Mouse (Mus musculus) lung, postnatal 36 days (tissue): ENCODE data around the gene Gpr18.
A peak's percentile ranks its signal among the peaks of the same experiment; 100 is the strongest.

ENCODE experiments used
- DNase-seq: peaks from one replicate; pipeline ENCODE4 v3.0.0; 2022; ENCODE audit warnings: mixed read lengths

Gene Gpr18

DNA sequence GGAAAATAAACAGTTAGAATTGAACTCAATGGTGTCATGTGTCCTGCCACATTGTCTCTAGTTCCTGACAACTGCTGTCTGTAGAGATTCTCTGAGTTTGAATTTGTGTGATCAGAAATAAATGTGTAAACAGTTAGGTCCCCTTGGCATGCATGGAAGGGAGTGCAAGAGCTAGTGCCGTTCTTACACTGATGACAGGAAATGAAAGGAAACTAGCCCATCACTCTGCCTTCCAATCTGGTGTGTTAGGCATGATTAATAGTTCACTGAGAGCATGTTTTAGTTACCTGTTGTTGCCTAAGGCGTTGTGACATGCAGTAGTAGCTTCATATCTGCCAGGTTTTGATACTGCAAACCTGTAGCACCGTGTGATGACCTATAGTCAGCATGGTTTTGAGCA is 32.4 kb upstream of the Gpr18 start:
- no peak for DNase-seq

DNA sequence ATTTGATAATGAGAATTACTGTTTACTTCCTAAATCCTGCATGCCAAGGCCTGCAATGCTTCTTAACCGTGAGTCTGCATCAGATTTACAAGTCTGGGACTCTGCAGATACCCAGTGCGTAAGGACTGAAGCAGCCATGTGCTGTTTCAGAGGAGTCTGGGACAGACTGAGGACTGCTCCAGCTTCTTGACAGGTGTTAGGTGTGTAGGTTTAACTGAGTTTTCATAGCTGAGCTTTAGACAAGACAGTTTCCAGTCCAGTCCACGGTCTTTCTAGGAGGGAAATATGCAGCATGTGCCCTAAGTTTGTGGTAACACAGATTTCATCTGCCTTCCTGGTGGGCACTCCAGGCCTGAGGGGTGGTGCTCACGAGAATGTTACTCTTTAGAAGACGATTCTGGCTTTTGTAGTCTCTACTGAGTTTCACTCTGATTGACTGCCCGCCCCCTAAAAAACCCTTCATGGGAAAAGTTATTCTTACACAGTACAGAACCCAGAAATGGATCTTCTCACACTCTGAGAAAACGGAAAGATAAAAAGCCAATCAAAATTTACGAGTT is 31.7 kb upstream of the Gpr18 start:
- no peak for DNase-seq

DNA sequence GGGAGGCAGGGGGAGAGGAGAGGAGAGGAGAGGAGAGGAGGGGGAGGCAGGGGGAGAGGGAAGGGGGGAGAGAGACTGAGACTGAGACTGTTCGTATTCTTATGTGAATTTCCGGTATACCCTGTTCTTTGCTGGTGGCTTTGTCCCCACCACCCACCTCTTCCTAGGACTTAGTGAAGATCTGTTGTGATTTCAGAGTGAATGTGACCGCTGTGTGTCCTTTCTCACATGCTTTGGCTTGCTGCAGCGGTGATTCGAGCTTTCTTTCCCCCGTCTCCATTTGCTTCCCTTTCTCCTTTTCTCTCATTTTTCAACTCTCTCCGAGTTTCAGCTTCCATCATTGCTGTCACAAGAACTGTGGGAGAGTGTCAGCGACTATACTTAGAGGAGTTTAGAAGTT is 31.1 kb upstream of the Gpr18 start:
- DNase-seq: no peak

DNA sequence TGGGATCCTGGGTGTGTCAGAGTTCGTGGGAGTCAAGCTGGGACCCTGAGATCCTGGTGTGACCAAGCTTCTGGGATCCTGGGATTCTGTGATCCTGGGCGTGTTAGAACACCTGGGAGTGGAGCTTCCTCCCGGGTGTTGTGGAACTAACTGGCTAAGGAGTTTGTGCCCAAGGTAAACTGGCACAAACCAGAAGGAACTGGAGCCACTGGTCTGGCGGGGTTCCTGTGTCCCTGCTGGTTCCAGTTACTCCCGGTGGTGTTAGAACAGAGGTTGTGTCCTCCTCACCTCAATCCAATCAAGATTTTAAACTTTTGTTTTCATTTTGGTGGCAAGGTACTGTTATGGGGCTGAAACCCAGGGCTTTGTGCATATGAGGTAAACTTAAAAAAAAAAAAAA is 30.6 kb upstream of the Gpr18 start:
- DNase-seq: no peak

DNA sequence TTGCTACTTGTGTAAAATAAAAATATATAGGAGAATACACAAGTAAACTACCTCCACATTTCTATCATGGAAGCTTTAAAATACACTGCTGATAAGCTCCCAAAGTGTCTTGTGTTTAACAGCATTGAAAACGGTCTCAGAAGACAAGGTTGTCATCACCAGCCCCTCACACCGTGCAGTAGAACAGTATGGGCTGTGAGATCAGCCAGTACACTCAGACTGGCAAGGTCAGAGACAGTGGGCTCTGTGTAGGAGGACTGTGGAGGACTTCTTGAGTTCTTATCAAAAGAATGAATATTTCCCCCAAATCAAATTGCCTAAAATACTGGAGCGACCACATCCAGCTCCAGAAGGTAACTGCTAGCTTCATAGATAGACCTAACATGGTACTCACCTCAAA is 24.0 kb upstream of the Gpr18 start:
- no peak for DNase-seq

DNA sequence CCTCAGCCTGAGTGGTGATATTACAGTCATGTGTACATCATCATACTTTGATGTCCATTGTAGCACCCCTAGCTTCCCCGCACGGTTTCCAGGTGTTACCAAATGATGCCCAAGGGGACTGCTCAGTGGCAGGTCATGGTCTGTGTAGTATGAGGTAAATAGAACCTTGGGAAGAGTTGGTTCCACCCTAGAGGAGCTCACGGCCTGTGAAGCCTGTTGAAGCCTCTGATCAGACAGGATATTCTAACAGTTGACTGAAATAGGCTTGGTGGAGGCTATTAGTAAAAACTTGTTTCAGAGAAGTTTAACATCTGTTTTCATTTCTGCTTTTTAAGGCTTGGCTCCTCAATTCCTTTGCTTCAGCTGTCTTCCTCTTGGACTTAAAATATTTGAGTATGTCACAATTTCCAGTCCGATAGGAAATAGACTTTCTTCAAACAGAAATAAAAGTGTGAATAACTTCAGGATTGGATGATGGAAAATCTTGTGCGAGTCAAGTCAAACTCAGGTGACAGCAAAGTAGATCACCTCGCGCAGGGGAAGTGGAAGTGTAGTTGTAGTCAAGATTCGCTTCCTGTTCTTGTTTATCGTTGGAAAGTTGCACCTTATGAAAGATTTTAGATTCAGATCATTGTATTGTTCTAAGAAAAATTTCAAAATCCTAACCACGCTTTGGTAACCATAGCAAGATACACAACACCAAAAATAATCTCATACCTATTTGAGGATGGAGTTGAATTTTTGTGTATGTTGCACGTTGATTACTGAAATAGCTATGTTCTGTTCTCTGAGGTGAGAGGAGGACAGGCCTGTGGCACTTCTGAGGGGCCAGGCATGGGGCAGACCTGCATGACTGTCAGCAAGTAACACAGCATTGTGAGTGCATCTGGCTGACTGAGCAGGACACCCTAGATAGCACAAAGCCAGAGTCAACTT is 22.9 kb upstream of the Gpr18 start:
- peak; percentile 47 for DNase-seq

DNA sequence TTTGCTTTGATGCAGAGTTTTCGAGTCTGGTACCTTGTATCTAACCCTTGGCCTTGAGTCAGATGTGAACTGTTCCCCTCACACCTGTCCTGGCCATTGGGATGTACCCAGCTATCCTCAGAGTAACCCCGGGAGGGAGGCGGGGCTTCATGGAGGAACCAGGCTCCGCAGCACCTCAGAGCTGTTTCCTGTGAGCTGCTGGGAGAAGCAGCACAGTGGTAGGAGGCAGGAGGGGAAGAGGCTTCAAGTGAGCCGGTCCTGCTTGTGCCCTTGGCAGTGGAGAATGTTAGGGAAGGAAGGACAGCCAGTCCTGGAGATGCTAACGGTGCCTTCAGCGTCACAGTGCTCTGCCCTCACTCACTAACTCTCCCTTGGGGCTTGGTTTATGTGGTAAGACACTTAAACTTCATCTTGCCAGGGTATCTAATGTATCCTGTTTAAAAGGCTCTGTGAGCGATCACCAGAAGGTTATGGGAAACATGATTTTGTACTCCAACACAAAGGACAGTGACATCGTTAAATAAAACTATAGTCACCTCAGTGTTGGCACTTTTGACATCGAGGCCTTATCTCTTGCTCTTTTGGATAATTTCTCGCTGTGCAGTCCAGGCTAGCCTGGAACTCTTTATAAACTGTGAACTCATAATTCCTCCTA is 22.1 kb upstream of the Gpr18 start:
- DNase-seq: no peak

DNA sequence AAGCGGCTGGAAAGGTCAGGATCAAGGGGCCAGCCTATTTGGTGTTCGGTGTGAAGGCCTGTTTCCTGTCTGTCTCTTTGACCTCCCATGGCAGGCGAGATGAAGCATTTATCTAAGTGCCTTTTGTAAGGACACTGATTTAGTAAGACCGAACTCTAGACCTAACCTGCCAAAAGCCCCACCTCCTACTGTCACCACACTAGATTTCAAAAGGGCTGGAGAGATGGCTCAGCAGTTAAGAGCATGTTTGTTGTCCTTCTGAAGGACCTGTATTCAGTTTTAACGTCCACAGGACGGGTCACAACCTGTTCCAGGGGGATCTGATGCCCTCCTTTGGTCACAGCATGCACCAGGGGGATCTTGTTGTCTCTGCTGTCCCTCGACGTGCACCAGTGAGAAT is 21.3 kb upstream of the Gpr18 start:
- no peak for DNase-seq

DNA sequence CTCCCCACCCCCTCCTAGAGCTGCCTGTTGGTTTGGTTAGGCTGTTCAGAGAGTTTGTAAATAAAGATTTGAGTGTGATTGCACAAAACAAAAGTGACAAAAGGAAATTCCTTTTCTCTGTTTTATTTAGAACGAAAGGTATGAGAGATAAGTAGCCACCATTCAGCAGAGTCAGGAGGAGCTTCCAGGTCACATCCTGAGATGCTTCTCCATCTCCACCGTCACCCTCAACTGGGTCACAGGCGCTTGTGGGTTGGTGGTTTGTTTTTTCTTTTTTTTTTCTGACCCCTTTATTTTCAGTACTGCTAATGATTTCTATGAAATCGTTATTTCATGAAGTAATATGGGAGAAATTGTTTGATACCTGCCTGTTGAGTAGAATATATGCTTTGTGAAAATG is 20.8 kb upstream of the Gpr18 start:
- DNase-seq: no peak

DNA sequence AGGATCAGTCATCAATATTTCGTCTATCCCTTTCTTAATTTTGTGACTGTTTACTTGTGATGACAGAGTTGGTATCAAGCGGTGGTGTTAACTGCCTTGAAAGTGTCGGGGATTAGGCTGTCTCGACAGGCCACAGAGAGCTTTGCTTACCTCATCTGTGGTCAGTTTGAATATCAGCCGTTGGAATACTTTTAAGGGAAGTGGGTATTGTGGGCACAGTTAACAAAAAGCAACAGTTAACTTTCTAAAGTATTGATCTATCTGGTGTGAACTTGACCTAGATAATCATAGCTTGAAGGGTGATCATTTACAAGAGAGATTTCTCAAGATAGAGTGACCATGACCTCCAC is 19.0 kb upstream of the Gpr18 start:
- no peak for DNase-seq

DNA sequence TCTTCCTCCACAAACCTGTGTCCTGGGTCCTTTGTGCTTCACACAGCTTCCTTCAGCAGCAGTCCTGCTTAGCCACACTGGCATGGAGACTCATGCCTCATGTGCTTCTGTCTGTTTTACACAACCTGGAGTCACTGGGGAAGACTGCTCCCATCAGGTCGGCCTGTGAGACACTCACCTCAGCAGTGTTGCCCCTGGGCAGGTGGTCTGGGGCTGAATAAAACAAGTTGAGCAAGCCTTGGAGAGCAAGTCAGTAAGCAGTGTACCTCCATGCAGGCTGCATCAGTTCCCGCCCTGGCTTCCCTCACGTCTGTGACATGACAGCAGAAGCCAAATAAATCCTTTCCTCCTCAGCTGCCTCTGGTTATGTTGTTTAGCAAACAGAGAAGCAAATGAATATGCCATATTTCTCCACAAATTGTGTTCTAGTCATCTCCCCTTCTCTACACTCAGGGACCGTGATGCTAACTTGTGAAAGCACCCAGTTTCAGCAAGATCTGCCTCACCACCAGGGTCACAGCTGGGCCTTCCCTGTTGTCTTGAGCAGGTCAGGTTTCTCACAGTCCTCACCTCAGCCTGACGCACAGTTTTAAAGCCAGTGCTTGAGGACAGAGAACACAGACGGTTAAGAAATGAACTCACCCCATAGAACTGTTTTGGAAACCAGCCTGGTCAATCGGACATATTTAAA is 18.5 kb upstream of the Gpr18 start:
- no peak for DNase-seq

DNA sequence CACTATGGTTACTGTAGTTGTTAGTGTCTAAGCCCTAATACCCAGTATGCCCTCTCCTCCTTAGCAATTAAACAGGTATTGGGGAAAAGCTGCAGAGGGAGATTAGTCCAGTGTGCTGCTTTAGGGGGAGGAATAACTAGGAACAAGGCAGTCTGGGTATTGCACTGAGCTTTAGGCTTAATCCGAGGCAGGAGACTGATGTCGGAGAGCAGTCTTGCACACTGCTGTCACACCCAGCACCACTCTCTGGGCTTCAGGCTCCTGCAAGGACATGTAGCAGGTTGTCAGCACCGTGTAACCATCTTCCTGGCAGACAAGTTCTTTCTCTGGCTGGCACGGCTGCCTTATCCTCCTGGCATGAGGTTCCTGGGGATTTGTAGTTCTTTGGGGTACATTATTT is 16.6 kb upstream of the Gpr18 start:
- DNase-seq: no peak

DNA sequence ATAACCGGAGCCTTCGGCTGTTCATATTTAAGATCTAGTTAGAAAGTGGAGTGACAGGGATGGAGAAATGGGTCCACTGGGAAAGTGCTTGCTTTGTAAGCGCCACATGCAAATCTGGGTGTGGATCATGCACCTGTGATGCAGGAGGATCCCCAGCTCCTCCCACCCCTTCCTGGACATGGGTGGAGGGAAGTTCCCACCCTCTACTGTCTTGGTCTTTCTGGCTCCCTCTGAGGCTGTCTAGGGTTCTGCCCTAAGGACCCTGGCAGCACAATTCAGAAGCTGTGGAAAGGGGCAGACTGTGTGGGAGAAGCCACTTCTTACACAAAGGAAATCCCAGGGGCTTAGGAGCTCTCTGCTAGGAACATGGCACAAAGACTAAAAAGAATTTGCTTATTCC is 16.0 kb upstream of the Gpr18 start:
- DNase-seq: peak; percentile 34

DNA sequence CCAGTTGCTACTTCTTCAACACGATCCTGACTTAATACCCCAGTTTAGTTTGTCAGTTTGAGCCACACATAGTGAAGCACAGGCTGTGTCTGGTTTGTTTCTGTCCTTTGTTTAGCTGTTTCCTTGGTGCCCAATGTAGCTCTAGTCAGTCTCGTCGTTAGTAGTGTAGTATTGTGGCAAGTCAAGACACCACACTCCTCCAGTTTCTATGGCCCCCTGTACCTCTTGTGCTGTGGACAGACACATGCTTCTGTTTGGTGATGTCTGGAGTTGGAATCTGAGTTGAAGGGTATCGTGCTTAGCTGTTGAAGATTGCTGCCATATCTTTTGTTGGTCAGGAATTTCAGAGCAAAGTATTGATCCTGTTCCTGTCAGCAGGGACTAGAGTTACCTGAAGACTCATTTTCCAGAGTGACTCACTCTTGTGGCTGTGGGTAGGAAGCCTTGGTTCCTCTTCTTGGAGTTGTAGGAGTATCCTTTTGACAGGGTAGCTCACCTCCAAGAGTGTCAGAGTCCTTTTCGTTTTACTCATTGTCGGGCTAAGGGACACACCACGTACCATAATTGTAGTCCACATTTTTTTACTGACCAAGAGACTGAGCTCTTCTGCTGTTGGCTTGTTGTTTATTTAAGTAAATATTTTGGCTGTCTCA is 15.3 kb upstream of the Gpr18 start:
- no peak for DNase-seq

DNA sequence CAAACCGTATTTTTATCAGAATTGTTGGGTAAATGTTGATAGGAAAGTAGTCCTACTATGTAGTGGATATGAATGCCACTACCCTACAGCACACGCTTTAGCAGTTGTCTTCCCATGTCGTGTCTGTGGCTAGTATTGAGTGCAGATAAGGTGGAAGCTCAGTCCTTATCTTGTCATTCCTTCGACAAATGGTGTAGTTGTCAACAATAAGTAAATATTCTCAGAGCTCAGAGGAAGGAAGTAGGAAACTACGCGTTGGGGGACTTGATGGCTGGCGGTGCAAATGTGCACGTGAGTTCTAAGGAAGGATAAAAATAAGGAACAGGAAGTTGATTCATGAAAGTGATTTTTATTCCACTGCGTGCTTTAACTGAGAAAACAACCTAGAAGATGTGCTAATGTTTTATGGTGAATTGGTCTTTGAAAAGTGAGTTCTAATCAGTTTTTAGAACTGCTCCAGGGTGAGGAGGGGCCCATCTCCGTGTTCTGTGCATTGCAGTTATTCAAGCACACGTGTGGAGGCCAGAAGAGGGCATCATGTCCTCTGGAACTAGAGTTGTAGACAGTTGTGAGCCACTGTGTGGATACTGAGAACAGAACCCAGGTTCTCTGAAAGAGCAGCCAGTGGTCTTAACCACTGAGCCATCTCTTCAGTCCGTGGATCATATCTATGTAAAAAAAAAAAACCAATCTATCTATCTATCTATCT is 13.8 kb upstream of the Gpr18 start:
- DNase-seq: peak; percentile 47

DNA sequence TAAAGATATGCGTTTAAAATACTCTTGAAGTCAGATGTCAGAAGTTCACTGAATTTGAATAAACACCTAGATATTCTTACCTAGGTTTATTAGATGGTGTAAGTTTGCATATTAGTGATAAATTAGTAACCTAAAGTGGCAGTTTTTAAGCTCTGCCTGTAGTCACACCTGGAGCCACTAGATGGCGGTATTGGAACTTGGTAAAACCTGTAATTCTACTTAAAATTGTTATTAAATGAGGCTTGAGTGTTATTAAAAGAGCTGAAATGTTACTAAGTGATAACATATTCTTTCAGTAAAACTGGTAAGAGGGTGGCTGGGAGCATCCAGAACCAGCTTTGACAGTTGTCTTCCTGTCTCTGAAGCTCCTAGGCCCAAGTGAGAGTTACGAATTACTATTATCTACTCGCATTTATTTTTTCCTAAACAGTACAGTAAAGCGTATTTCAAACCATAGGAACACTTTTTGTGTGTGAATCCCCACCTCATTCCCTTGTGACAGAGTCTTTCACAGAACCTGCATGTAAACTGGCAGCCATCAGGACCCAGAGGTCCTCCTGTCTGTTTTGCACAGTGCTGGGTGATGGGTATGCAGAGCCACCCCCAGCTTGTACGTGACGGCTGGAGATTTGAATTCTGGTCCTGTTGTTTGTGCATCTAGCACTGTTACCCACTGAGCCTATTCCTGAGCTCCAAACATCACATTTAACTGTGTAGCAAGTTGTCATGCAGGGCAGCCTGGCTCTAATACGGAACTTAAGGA is 13.0 kb upstream of the Gpr18 start:
- DNase-seq: peak; percentile 86

DNA sequence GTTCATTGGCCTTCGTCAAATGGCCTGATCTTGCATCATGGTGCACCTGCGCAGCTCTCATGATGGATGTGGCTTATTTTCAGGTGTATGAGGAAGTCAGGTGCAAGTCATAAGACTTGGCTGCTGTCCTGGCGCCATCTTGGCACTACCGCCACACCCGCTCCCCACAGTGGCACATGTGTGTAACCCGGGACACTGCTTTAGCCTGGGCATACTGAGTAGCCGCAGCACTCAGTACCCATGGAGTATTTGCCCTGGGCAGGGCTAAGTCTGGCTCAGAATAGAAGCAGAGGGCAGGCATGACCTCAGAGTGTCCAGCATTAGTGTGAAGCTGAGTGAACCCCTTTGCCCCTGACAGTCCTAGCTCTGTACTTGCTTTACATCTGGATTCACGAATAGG is 11.9 kb upstream of the Gpr18 start:
- DNase-seq: no peak

DNA sequence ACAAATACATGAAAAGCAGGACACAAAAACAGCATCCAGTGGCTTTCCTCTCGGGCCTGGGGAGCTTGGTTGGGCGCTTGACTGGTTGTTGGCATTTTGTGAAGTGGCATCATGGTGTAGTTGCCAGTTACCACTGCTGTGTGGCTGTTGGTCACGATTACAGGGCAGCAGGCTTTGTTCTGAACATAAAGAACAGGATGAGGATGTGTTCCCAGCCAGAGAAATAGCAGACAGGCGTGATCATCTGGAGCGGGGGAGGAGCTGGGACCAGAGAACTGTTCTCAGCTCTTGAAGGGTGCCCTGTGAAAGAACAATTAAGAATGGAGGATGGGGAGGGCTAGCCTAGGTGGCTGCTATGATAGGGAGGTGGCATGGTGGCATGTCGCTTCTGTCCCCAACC is 11.3 kb upstream of the Gpr18 start:
- no peak for DNase-seq

DNA sequence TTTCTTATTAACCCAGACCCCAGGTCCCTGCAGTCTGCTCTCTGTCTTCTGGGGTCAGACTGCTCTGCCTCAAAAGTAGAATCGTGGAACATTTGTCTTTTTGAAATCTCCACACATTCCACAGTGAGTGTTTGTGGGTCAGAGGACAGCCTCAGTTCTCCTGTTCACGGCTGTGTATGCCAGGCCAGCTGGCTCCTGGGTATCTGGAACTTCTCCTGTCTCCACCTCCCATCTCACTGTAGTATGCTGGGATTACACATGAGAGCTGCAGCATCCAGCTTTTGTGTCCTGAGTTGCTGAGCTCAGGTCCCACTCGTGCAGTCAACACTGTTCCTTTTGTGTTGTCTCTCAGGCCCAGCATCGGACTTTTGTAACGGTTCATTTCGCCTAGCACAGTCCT is 9.3 kb upstream of the Gpr18 start:
- no peak for DNase-seq

DNA sequence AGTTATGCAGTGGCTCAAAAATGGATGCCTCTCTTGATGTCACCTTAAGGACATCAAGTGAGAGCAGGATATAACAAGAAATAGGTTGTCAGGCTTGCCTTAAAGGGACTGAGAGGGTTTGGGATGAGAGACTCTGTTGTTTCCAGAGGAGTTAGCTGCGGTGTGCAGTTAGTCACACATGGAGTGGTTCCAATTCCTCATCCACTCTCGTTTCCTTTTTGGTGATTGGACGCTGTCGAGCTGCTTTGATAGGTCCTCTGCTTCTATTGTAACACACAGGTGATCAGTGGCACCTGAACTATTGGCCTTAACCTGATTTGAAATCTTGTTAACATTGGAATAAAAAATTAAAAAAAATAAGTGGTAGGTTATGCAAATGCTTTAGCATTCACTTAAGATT is 7.2 kb upstream of the Gpr18 start:
- DNase-seq: no peak

DNA sequence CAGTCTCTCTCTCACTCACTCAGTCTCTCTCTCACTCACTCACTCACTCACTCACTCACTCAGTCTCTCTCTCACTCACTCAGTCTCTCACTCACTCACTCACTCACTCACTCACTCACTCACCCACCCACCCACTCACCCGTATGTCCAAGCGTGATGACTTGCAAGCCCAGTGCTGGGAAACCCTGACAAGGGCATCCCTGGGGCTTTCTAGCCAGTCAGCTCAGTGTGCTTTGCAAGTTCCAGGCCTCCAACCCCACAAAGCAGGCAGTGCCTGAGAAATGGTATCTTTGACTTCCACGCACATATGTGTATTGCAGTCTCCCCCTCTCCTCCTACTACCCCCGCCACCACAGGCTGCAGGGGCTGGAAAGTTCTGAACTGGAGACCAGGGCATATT is 6.4 kb upstream of the Gpr18 start:
- DNase-seq: no peak
